Mouse (Mus musculus) MN1 (cell line): ENCODE data around the gene Slit3.
A peak's percentile ranks its signal among the peaks of the same experiment; 100 is the strongest.

Experiments used
- DNase-seq: peaks from one replicate; pipeline ENCODE4 v3.0.0-alpha.2; 2016; ENCODE audit warnings: low spot score

The Slit3 gene

GRCm38 (mm10) chr11:35120894-35121610 lies at the start of gene Slit3:
TSS of gene Slit3 (plus strand) at chr11:35121224.
- DNase-seq, result no peak

DNA sequence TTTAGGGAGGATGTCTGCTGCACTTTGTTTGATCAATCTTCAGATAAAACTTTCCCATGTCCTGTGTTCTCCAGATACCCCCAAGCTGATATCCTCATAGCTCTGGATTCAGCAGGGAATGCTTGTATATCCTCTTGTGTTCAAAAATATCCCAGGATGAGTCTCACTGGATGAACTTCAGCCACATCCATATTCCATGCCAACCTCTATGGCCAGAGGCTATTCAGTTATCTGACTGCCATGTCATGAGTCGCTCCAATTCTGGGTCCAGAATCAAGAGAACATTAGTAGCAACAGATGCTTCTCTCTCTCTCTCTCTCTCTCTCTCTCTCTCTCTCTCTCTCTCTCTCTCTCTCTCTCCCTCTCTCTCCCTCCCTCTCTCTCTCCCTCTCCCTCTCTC lies 49.6 kb upstream of the Slit3 start:
- DNase-seq, result no peak

DNA sequence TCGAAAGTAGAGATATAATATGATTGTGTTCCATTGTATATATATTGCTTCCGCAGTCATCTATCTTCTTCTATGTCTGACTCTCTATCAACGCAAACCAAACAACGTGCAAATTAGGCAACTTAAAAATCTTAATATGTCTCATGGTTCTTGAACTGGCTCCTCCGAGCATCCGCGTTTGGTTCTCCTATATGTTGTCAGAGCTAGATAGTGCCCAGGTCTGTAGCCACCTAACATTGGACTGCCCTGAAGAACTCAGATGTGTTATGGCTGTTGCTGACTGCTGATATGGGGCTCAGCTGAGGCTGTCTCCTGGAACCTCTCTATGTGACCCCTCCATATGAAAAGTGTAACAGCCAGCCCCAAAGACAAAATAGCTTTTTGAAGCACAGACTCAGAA lies 45.6 kb upstream of the Slit3 start:
- no peak for DNase-seq

DNA sequence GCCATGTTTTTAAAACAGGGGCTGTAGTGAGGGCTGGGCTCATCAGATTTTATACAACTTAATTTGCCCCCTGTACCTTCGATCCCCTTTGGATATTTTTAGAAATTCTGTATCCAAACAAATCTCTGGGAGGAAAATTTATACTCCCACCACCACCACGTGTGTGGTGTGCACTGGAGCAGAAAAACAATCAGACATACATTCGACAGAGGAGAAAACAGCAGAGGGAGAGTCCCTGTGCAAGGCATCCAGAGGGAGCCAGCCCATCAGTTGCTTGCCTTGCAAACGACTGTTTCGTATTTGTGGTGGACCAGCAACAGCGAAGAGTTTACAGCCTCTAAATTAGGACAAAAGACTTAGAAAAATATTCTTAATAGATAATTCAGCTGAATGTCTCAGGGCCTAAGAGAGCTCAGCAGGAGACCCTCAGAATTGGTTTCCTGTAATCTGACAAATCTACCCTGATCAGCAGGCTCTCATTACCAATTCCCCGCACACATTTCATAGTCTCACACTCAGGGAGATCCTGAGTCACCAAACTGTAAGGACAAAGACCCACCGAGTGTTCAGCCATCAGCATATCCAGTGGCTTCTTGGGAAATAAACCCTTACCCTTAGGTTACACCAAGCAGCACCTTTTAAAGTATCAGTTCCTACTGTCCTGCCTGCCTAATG lies 40.4 kb upstream of the Slit3 start:
- DNase-seq, result no peak

DNA sequence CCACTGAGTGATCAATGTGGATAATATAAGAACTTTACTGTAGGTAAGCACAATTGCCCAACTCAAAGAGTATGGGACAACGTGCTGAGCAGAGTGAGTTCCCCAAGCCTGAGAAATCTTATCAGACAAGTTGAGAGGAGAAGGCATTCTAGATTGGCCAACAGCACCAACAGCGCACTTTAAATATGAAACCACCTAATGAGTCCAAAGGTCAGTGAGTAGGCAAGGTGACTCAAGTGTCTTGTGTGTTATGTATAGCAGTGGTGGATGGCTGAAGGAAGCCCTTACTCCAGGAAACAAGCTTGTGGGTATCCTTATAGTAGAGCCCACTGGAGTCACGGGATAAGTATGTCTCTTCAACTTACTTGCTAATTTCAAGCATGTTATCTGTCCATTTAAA lies 38.7 kb upstream of the Slit3 start:
- DNase-seq, result no peak

- no peak for DNase-seq
Measured at GRCm38 (mm10) chr11:35083049-35083448, 38.0 kb upstream of the Slit3 start.

- DNase-seq, result no peak
Measured at GRCm38 (mm10) chr11:35085351-35085750, 35.7 kb upstream of the Slit3 start.

- DNase-seq, result no peak
Measured at GRCm38 (mm10) chr11:35086029-35086428, 35.0 kb upstream of the Slit3 start.

- no peak for DNase-seq
Measured at GRCm38 (mm10) chr11:35087454-35087853, 33.6 kb upstream of the Slit3 start.

GRCm38 (mm10) chr11:35088136-35088535 lies 32.9 kb upstream of the Slit3 start:
- no peak for DNase-seq

GRCm38 (mm10) chr11:35090629-35091335 lies 30.2 kb upstream of the Slit3 start:
- DNase-seq, result no peak

- peak; percentile 9 for DNase-seq
Measured at GRCm38 (mm10) chr11:35096538-35096937, 24.5 kb upstream of the Slit3 start.

DNA sequence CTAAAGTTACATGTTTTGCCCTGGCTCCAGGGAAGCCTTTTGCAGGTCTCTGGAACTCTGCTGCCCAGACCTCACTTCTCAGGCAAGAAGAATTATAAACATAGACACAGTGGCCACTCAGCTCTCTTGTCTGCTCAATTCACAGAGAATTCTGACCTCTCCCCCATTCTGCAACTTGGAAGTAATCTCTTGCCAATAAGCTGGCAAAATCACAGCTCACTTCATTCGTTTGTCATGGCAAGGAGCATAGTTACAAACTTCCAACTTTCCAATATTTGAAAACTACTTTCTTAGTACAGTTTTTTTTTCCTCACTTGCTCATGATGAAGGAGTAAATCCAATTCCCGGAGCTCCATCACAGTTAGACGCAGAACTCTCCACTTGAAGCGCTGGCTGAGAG lies 11.2 kb upstream of the Slit3 start:
- no peak for DNase-seq

DNA sequence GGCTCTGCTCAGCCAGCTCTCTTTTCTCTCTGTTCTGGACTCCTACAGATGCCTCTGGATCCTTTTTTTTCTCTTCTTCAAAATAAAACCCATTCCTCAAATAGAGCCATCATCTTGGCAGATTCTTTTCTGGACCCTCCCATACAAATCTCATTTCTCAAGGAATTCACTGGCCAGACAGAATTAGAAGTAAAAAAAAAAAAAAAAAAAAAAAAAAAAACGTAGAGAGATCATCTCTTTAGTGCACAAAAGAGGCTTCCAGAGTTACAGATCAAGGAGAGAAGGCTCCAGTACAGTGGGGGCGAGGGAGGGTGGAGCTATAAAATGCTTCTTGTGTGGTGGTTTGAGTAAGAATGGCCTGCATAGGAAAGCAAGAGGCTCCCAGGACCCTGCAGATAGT lies 10.2 kb upstream of the Slit3 start:
- DNase-seq, result no peak

DNA sequence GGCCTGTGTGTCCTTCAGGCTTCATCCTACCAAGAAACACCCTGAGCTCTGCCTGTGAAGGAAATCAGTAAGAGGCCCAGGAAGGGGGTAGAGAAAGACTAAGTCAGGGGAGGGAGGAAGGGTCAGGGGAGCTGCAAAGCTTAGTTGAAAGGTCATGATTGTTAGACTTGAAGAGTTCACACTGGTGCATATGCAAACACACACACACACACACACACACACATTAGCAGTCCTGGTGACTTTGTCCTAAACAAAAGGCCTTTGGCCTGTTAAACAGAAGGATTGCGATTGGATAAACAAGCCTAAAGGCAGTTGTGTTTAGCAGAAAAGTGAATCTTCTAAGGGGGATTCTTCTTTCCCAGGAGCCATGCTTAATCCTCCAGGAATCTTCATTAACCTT lies 7.7 kb upstream of the Slit3 start:
- DNase-seq, result no peak

DNA sequence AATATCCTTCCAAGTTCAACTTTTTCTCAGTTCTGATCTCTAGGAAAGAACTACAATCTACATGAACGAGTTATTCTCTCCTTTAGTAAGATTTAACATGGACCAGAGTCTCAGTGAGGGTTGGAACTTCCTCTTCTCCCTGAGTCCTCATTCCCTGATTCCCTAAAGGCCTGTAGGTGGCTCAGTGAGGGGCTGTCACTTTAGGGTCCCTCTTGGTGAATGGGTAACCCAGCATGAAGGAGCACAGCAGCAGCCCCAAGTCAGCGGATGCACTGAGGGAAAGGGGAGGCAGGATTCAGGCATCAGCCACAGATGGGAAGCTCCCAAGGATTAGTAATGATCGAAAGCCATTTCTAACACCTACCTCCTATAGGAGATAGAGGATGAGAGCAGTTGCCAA lies 4.6 kb upstream of the Slit3 start:
- DNase-seq, result no peak

DNA sequence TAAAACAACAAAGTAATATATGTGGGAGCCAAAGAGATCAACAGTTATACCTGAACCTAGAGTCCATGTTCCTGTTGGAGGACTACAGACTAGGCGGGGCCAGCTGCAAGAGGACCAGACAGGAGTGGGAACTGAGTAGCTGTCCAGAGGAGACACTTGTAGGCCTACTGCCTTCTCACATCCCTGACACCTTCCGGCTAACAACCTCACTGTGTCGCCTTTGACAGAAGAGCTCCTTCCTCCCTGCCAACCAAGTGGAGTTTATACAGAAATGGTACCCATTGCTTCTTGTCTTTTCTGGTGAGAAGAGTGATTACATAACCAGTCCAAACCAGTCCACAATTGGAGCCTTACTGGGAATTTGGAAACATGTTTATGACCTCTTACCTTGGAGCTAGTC lies 3.2 kb upstream of the Slit3 start:
- DNase-seq, result no peak

DNA sequence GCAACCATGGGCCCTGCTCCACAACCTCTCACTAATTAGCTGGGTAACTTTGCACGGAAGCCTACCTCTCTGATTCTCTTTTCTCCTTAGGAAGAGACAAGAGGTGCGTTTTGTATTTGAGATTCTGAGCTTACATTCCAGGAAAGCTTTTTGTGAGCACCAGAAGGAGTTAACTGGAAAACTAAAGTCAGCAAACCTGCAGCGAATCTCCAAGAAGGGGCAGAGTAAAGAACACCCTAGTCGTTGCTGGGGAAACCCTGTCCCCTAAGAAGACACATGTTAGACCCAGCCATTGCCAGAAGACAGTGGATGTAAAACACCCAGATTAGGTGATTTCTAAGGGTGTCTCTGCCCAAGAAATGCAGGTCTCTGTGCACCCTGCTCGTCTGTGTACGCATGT lies 2.3 kb upstream of the Slit3 start:
- no peak for DNase-seq

- peak; percentile 76 for DNase-seq
Measured at GRCm38 (mm10) chr11:35119360-35119759, 1.7 kb upstream of the Slit3 start.

GRCm38 (mm10) chr11:35120076-35120475 lies 948 bp upstream of the Slit3 start:
- DNase-seq, result peak; percentile 80

- no peak for DNase-seq
Measured at GRCm38 (mm10) chr11:35121611-35121959, 561 bp downstream of the Slit3 start.

- DNase-seq, result no peak
Measured at GRCm38 (mm10) chr11:35122091-35122811, 1.2 kb downstream of the Slit3 start.
